Mouse (Mus musculus): ENCODE measurements around the gene Ppm1e. TPM values are rescaled to one million over a fixed set of nuclear protein-coding genes. Genes with fewer than 3 reads are reported as not detected.

Ppm1e gene
- total and polyA plus RNA-seq, 2 experiments from 2014 or later = 20.8 to 78.4 TPM

GRCm38 (mm10) chr11:87234743-87235485 is 123.9 kb downstream of the Ppm1e start:
- Histone ChIP-seq H3K4me1 (ENCODE audit: insufficient read depth, low read length) (no peaks in the 10 kb centered on the region), H3K27me3 (ENCODE audit: insufficient read depth, low read length) (no peaks in the 10 kb centered on the region), H3K4me3 (ENCODE audit: low read depth, low read length) (no peak overlapping the region), H3K9ac (replicated peaks; ENCODE audit: low read length, poor library complexity, severe bottlenecking) (no peak overlapping the region), H3K9me3 (ENCODE audit: low read length) (no peaks in the 10 kb centered on the region), H3K36me3 (ENCODE audit: insufficient read depth, low read length) (peaks cover 18% of the 10 kb centered on the region; the same call in 1 of the 2 replicates), H3K4me2 (ENCODE audit: low read depth, low read length, poor library complexity, severe bottlenecking) (no peak overlapping the region), H3K27ac (ENCODE audit: low read depth, low read length) (no peak overlapping the region)
- TF ChIP-seq CTCF (IDR thresholded peaks at IDR 0.05) = no peak
- ATAC-seq (ENCODE audit: low FRiP score) = no peak
- no peak for DNase-seq (ENCODE audit: low spot score)
- WGBS = 93% methylated on average over 12 of the region's 12 CpGs

- Histone ChIP-seq H3K36me3 (ENCODE audit: insufficient read depth, low read length) (peaks cover 18% of the 10 kb centered on the region; the same call in 1 of the 2 replicates), H3K9me3 (ENCODE audit: low read length) (no peaks in the 10 kb centered on the region), H3K4me3 (ENCODE audit: low read depth, low read length) (no peak overlapping the region), H3K4me2 (ENCODE audit: low read depth, low read length, poor library complexity, severe bottlenecking) (no peak overlapping the region), H3K9ac (replicated peaks; ENCODE audit: low read length, poor library complexity, severe bottlenecking) (no peak overlapping the region), H3K27ac (ENCODE audit: low read depth, low read length) (no peak overlapping the region), H3K27me3 (ENCODE audit: insufficient read depth, low read length) (no peaks in the 10 kb centered on the region), H3K4me1 (ENCODE audit: insufficient read depth, low read length) (no peaks in the 10 kb centered on the region)
- no peak for DNase-seq (ENCODE audit: low spot score)
- 91% methylated on average over 5 of the region's 5 CpGs for WGBS
- ATAC-seq (ENCODE audit: low FRiP score) = no peak
- no peak for TF ChIP-seq CTCF (IDR thresholded peaks at IDR 0.05)
Measured at GRCm38 (mm10) chr11:87233377-87233776, 125.4 kb downstream of the Ppm1e start.

GRCm38 (mm10) chr11:87227056-87227455 is 131.8 kb downstream of the Ppm1e start:
- no peak overlapping the region for H3K4me2 ChIP-seq (ENCODE audit: low read depth, low read length, poor library complexity, severe bottlenecking)
- H3K9me3 ChIP-seq (ENCODE audit: low read length) = no peaks in the 10 kb centered on the region
- H3K9ac ChIP-seq (replicated peaks; ENCODE audit: low read length, poor library complexity, severe bottlenecking) = no peak overlapping the region
- no peak overlapping the region for H3K27ac ChIP-seq (ENCODE audit: low read depth, low read length)
- TF ChIP-seq CTCF (IDR thresholded peaks at IDR 0.05) = no peak
- H3K4me3 ChIP-seq (ENCODE audit: low read depth, low read length) = no peak overlapping the region
- 85% methylated on average over 5 of the region's 5 CpGs for WGBS
- no peaks in the 10 kb centered on the region for H3K27me3 ChIP-seq (ENCODE audit: insufficient read depth, low read length)
- H3K36me3 ChIP-seq (ENCODE audit: insufficient read depth, low read length) = peaks cover 14% of the 10 kb centered on the region; the same call in 1 of the 2 replicates
- ATAC-seq (ENCODE audit: low FRiP score) = no peak
- H3K4me1 ChIP-seq (ENCODE audit: insufficient read depth, low read length) = no peaks in the 10 kb centered on the region
- no peak for DNase-seq (ENCODE audit: low spot score)

- DNase-seq (ENCODE audit: low spot score) (no peak), ATAC-seq (ENCODE audit: low FRiP score) (no peak)
- H3K9ac ChIP-seq (replicated peaks; ENCODE audit: low read length, poor library complexity, severe bottlenecking) = no peak overlapping the region
Measured at GRCm38 (mm10) chr11:87222686-87223085, 136.1 kb downstream of the Ppm1e start.

GRCm38 (mm10) chr11:87212313-87212712 is 146.5 kb downstream of the Ppm1e start:
- no peak for TF ChIP-seq CTCF (IDR thresholded peaks at IDR 0.05)
- DNase-seq (ENCODE audit: low spot score) (no peak), ATAC-seq (ENCODE audit: low FRiP score) (no peak)
- Histone ChIP-seq H3K36me3 (ENCODE audit: insufficient read depth, low read length) (peaks cover 6% of the 10 kb centered on the region; the same call in 1 of the 2 replicates), H3K27me3 (ENCODE audit: insufficient read depth, low read length) (no peaks in the 10 kb centered on the region), H3K9me3 (ENCODE audit: low read length) (no peaks in the 10 kb centered on the region), H3K4me3 (ENCODE audit: low read depth, low read length) (no peak overlapping the region), H3K9ac (replicated peaks; ENCODE audit: low read length, poor library complexity, severe bottlenecking) (no peak overlapping the region), H3K4me2 (ENCODE audit: low read depth, low read length, poor library complexity, severe bottlenecking) (no peak overlapping the region), H3K27ac (ENCODE audit: low read depth, low read length) (no peak overlapping the region), H3K4me1 (ENCODE audit: insufficient read depth, low read length) (no peaks in the 10 kb centered on the region)
- WGBS = 88% methylated on average over 5 of the region's 5 CpGs

More at GRCm38 (mm10) chr11:87222686-87223085, 136.1 kb downstream of the Ppm1e start:
- 91% methylated on average over 3 of the region's 3 CpGs for WGBS
- Histone ChIP-seq H3K36me3 (ENCODE audit: insufficient read depth, low read length) (peaks cover 15% of the 10 kb centered on the region), H3K4me2 (ENCODE audit: low read depth, low read length, poor library complexity, severe bottlenecking) (no peak overlapping the region), H3K27ac (ENCODE audit: low read depth, low read length) (no peak overlapping the region), H3K4me3 (ENCODE audit: low read depth, low read length) (no peak overlapping the region), H3K9me3 (ENCODE audit: low read length) (no peaks in the 10 kb centered on the region), H3K4me1 (ENCODE audit: insufficient read depth, low read length) (no peaks in the 10 kb centered on the region), H3K27me3 (ENCODE audit: insufficient read depth, low read length) (no peaks in the 10 kb centered on the region)
- no peak for TF ChIP-seq CTCF (IDR thresholded peaks at IDR 0.05)

Other genes starting within 250 kb of the Ppm1e start
- 29.2 TPM in 2 replicates for gene Ska2, start 249.8 kb downstream of the Ppm1e start, total RNA-seq (2014; rRNA removed)
- gene Ska2, start 249.8 kb downstream of the Ppm1e start, polyA plus RNA-seq (2015; fragmentation: Nextera tagmentation; extraction: Ambion mirVana) = 23.8 and 25.7 TPM in 2 replicates
- gene Trim37, start 231.9 kb downstream of the Ppm1e start, total RNA-seq (2014; rRNA removed) = 125 and 136 TPM in 2 replicates
- gene Trim37, start 231.9 kb downstream of the Ppm1e start, polyA plus RNA-seq (2015; fragmentation: Nextera tagmentation; extraction: Ambion mirVana) = 66.8 and 72.6 TPM in 2 replicates
- 2.0 and 2.4 TPM in 2 replicates for gene Rad51c, start 45.9 kb upstream of the Ppm1e start, total RNA-seq (2014; rRNA removed)
- gene Rad51c, start 45.9 kb upstream of the Ppm1e start, polyA plus RNA-seq (2015; fragmentation: Nextera tagmentation; extraction: Ambion mirVana) = 1.8 and 2.1 TPM in 2 replicates
- 0.66 and 4.0 TPM in 2 replicates for gene Tex14, start 46.0 kb upstream of the Ppm1e start, total RNA-seq (2014; rRNA removed)
- gene Tex14, start 46.0 kb upstream of the Ppm1e start, polyA plus RNA-seq (2015; fragmentation: Nextera tagmentation; extraction: Ambion mirVana) = 0.31 and 0.35 TPM in 2 replicates
- gene Gm11492, start 207.6 kb upstream of the Ppm1e start, total RNA-seq (2014; rRNA removed) = not detected in 2 replicates
- not detected in 2 replicates for gene Gm11492, start 207.6 kb upstream of the Ppm1e start, polyA plus RNA-seq (2015; fragmentation: Nextera tagmentation; extraction: Ambion mirVana)
- 19.4 and 26.6 TPM in 2 replicates for gene Sept4, start 209.9 kb upstream of the Ppm1e start, total RNA-seq (2014; rRNA removed)
- 39.1 and 40.5 TPM in 2 replicates for gene Sept4, start 209.9 kb upstream of the Ppm1e start, polyA plus RNA-seq (2015; fragmentation: Nextera tagmentation; extraction: Ambion mirVana)
- 98.9 and 116 TPM in 2 replicates for gene Mtmr4, start 233.1 kb upstream of the Ppm1e start, total RNA-seq (2014; rRNA removed)
- 33.2 and 34.1 TPM in 2 replicates for gene Mtmr4, start 233.1 kb upstream of the Ppm1e start, polyA plus RNA-seq (2015; fragmentation: Nextera tagmentation; extraction: Ambion mirVana)

All from midbrain, postnatal 0 days (tissue).